Mouse (Mus musculus) neutrophil, adult 65 days (primary cell): ENCODE data around the gene Arhgef17. TPM values are rescaled to one million over a fixed set of nuclear protein-coding genes. Genes with fewer than 3 reads are reported as not detected.

Source experiments
- total RNA-seq: library from RNA; stranded (reverse); gene quantifications from 2 replicates; pipeline ENCODE4 v1.2.4, GENCODE M21; 2023

Gene Arhgef17
- total RNA-seq, result 0.16 and 0.48 TPM in 2 replicates

GRCm38 (mm10) chr7:100931926-100932480 is at the start of gene Arhgef17:
TSS of gene Arhgef17 (minus strand) at chr7:100932107.

GRCm38 (mm10) chr7:100974135-100974903 is 42.4 kb upstream of the Arhgef17 start, which contains the start of gene P2ry6:
TSS of gene P2ry6 (minus strand) at chr7:100974649.

GRCm38 (mm10) chr7:100862828-100863638 is 68.9 kb downstream of the Arhgef17 start, which contains the start of gene Relt:
TSS of gene Relt (minus strand) at chr7:100863446.

Other genes with a start within 250 kb of the Arhgef17 start
- 35.2 and 41.6 TPM in 2 replicates for gene Fam168a, start 225.5 kb downstream of the Arhgef17 start, total RNA-seq
- gene Relt, start 68.7 kb downstream of the Arhgef17 start, total RNA-seq, result 57.0 and 64.1 TPM in 2 replicates
- gene P2ry6, start 42.5 kb upstream of the Arhgef17 start, total RNA-seq, result 2.1 and 5.7 TPM in 2 replicates
- gene P2ry2, start 80.8 kb upstream of the Arhgef17 start, total RNA-seq, result 29.4 and 45.1 TPM in 2 replicates
- gene Fchsd2, start 160.8 kb upstream of the Arhgef17 start, total RNA-seq, result 16.5 and 28.2 TPM in 2 replicates